Mouse (Mus musculus): Measurements from ENCODE around the gene Ltbp1. TPM values are rescaled to one million over a fixed set of nuclear protein-coding genes. Genes with fewer than 3 reads are reported as not detected.

Gene Ltbp1
- total RNA-seq, 2 experiments from 2014 or later: 24.6 to 29.1 TPM

DNA sequence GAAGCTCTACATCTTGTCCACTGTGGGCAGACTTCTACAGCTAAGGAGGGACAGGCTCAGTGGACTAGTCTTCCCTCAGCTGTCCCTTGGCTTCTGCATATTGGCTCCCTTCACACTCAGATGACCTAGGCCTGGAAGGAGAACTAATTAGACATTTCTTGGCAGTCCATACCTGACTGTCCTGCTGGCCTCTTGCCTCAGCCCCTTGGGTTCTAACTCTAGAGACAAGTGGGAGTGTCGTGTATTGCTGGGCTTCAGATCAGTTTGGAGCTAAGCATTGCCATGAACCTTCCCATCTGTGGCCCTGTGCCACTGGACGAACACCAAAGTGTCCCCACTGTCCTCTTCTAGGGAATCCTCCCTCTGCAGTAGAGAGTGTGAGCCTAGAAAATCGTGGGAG is 288.4 kb downstream of the Ltbp1 start:
- peak; percentile 54 for DNase-seq

DNA sequence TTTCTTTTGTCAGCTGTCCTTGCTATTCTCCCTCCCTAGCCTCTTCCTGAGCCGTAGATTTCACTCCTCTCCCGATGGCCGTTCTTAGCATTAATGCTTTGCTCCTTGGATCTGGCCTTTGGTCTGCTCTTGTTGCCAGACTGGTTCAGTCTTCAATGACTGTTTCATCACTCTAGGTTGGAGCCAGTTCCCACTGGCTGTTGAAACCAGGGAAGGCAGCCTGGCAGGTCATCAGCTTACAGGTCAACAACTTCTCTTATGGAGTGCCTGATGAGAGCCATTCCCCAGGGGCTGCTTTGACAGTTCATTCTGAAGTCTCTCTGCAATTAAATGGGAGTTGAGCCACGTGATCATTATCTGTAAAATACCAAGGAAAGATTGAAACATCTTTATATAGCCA is 295.5 kb downstream of the Ltbp1 start:
- DNase-seq: no peak

DNA sequence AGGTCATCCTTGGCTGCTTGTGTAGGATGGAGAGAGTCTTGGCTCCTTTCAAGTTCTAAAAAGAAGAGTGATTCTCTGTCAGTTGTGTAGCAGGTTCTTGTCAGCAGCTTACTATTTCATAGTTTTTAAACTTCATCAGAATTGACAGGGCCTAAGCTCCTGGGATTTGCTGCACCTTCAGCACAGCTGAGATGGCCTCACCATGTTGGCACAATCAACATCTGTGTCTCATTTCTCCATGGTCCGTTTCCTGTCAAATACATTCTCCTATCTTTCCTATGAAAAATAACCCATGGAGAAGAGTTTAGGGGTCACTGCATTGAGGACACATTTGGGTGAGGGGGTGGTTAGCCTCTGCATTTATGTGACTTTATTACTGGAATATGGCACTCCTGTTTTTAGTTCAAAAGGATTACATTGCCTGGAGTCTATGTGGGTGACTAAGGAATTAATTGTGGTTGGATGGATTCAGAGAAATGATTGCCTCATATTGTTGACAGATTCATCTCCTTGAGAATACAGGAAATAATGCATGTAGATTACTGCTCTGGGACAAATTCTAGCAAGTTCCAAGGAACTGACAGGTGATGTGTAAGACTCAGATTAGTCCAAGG is 299.5 kb downstream of the Ltbp1 start:
- DNase-seq: no peak

DNA sequence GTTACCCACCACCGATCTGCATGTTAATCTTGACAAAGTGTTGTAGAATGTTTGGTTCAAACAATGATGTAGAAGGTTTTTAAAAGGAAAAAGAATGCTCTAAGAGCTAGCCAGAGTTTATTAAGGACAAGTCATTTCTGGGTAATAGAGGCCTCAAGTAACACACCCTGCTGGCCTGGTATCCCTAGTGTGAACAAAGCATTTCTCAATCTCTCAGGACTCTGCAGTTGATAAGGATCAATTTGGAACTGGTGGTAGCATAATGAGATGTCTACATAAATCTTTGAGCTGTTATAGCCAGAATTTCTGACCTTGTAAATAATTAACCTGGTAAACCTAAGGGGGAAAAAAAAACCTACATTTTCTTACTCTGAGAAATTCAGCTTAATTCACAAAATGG is 300.3 kb downstream of the Ltbp1 start:
- DNase-seq: no peak

DNA sequence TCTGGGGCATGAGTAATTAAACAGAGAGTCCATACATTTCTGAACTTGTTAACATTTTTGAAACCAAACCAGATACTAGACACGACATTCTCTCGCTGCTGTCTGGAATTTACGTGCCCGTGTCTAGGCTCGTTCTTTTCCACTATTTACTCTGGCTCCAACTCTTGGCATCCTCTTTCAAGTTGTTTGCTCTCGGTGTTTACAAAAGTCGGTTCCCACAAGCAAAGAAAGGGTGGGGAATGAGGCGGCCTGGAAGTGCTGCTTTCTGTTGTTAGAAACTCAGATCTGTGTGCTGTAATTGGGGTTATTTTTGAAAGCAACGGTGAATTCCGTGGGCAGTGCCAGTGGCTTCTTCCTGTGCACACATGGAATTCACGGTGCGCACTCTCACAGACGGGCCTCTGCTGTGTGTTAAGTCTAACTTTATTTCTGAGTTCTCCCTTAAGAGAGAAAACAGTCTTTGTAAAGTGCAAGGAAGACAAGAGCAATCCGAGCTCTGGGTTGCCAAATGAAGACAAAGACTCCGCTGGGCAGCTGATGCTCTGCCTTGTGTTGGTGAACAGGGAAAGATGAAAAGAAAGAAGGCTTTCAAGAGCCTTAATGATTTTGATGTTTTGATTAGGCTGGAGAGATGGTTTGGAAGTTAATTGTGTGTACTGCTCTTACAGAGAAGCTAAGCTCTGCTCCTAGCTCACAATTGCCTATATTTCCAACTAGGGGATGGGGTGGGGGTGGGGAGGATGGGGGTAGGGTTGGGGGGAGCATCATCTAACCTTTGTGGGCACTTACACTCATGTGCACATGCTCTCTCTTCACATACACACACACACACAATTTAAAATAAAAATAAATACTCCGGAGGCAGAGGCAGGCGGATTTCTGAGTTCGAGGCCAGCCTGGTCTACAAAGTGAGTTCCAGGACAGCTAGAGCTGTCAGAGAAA is 302.0 kb downstream of the Ltbp1 start:
- no peak for DNase-seq

DNA sequence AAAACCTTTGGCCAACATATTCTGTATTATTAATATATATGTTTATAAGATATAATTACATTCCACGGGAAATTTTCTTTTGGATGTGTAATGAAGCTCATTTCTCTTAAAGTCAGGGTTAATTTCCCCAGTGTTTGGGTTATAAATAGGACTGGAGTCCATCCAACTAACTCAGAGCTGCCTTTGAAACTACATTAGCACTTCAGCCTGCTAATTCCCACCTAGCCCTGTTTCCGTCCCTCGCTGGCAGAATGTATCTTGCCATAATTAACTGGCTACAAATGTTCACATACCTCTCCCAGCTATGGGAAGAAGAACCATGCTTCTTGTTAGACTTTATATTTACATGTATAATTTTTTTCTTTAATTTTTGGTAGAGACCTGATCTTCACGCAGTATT is 311.7 kb downstream of the Ltbp1 start:
- no peak for DNase-seq

DNA sequence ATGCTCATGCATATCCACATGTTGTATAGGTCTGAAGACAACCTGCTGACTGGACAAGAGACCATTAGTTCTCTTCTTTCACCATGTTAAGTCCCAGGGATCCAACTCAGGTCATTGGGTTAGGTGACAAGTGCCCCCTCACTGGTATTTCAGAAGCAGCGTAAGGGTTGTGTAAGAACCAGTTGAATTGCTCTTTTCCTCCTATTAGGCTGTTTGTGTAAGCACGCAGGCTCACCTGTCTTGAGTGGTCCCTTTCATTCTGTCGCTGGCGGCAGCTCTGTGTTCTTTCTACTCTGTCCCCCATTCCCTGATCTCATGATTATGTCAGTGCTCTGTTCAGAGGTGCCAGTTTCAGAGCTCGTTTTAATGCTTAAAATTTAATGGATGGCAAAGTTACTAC is 317.9 kb downstream of the Ltbp1 start:
- DNase-seq: no peak

DNA sequence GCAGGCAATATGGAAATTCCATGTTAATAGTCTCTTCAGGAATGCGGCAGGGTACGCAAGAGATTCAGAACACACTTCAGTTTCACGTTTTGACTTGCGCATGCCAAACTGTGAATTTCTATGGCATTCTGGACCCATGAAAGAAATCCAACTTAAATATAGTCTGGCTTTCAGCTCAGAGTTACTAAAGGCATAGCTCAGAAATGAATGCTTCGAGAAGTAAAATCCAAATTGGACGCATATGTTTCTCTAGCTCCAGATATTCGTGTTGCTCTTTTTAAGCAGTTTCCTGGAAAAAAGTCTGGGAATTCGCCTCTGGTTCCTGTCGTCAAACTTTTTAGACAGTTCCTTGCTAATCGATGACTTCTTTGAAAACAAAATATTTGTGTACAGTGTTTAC is 318.4 kb downstream of the Ltbp1 start:
- no peak for DNase-seq

DNA sequence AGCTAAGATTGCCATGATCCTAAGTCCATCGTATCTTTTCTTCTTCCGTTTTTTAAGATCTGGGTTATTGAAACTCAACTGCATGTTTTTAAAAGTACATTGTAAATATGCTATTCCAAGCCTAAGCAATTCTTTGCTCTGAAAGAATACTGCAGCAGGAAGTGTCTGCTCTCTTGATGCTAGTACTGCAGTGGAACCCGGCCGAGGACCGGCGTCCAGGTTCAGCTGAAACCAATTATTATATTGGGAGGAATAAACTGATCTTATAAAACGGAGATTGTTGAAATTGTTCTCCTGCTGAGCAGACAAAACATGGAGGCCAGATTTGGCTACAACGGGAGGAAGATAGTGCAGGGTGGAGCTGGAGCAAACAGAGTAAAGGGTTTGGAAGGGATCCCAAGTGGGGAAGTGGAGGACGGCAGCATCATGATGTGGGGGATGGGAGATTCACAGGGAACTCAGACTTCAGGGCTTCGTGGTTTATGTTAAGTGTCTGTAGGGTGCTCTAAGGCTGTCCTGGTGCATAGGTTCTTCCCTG is 322.8 kb downstream of the Ltbp1 start:
- no peak for DNase-seq

DNA sequence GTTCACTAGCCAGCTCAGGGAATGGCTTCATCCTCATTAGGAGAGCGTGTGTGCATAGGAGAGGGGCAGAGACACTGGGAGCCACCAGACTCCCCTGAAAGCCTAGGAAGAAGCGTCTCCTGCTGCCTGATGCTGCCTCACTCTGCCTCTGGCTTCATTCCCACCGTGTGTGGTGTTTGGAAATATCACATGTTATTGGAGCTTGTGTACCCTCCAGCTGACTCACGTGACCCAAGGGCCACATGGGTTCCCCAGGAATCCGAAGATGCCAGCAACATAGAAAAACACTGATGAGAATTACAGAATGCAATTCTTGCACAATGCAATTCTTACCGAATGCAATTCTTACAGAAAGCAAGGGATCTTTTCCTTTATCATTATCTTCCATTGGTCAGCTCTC is 325.0 kb downstream of the Ltbp1 start:
- no peak for DNase-seq

DNA sequence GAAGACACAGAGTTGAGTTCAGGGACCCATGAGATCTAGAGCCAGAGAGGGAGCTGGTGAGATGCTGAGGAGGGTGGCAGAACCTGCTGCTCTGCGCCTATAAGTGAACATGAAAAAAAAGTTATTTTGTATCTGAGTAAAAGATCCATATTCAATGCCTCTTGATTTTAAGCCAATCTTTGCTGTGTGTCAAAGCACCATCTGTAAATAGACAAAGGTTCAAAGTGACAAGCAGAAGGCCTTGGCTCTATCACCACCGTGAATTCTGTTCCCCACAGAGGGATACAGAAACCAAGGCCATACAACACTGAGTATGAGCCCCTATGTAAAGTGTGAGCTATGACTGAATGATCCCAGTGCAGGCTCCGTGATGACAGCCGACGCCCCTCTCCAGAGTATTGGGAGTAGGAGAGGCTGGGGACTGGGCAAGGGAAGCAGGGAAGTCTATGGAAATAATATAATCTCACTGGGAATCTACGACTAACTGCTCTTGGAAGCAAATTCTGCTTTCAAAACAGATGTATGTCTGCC is 326.1 kb downstream of the Ltbp1 start:
- no peak for DNase-seq

DNA sequence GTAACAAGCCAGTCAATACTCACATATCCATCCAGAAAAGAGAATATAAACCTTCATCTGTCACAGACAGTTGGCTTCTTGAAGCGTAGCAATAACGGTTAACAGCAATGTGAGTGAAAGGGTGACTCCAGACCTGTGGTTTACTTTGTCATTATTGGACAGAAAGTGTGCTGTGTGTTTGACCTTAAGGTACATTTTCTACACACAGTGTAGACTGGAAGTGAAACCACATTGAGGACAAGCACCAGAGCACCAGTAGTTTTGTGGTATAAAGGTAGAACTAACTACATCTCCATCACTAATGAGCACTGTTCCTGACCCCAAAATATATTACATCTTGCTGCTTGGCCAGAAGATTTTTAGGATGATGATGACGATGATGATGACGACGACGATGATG is 326.9 kb downstream of the Ltbp1 start:
- DNase-seq: no peak

DNA sequence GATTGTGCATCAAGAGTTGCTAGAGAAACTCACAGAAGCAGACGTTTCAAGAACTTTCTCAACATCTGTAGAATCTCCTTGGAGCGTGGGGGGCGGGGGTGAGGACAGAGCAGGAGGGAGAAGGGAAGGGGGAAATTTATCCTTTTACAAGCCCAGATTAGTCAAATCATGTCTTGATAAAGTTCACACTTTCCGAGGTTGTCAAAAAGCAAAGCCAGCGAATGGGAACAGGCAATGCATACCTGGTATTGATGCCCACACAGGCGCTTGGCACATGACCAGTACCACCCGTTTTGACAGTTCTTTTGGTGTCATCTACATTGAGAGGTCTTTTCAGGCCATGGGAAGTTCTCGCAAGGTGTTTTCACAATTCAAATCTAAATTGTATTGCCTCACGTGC is 327.6 kb downstream of the Ltbp1 start:
- no peak for DNase-seq

DNA sequence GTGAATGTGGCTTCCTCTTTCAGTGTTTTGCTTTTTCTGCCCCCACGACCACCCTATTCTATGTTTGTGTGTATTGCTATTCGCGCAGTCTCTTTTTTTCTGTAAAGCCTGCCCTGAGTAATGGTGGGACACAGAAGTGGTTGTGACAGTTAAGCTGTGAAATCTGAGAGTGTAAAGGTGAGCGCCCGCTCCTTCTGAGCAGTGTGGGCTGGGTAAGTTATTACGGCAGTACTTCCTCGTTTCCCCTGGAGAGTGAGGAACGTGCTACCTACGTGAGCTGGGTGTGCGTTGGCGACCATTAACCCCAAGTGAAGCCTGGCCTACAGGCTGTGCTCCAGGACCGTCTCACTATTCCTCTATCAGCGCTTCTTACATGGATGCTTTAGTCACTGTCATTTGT is 328.4 kb downstream of the Ltbp1 start:
- DNase-seq: no peak

DNA sequence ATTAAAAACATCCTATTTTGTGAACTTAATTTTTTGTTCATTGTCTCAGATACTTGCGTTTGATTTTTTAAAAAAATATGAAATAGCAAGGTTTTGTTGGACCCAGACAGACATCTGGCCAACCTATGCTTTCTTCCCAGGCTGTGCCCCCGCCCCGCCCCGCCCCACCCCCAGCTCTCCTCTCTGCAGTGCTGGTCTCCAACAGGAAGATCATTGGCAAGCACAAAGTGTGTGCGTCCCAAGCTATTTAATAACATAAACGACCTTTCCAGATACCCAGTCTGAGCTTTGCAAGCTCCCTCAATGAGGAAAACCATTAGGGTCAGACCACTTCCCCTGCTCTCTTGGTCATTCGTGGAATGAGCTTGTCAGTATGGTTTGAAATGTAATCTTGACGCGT is 330.3 kb downstream of the Ltbp1 start:
- DNase-seq: no peak

DNA sequence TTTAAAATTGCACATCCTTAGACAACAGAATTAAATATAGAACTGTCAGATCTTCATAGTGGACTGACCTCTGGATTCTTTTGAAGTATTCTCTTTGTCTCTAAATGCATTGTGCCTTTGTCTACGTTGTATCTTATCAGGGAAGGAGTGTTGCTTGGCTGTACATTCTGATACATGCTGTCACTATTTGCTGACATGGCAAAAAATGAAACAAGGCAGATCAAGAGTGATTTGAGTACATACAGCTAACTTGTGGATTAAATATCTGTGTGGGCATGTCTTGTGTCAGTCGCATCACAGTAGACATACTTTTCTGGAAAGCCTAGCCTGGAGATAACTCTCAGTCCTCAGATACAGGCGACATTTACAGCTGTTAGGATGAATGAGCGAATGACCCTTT is 335.9 kb downstream of the Ltbp1 start:
- no peak for DNase-seq

DNA sequence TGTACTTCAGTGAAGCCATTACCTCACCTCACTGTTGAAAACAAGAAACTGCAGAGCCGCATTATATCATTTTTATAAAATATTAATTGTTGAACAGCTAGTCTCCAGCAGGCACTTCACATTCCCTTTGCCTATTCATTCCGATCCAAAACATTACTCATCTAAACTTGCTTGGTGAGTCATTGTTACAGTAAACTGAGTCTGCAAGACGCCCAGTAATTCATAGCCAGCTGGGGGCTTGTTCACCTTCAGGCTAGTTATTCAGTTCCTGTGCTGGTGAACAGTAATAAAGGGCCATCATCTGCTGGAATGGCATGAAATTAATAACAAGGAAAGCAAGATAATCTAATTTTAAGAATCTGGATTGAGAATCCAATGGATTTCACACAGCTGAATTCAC is 339.7 kb downstream of the Ltbp1 start:
- DNase-seq: no peak

DNA sequence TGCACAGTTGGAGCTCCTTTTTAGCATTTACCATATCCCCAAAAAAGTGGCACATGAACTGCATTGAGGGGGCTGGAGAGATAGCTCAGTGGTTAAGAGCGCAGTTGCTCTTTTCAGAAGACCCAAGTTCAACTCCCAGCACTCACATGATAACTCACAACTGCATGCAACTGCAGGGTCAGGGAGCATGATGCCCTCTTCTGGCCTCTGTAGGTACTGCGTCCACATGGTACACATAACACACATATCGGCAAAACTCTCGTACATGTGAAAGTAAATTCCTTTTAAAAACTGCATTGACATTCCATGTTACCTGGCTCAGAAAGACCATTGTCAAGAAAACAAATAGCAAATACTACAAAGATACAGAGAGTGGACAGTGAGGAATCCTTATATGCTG is 342.0 kb downstream of the Ltbp1 start:
- no peak for DNase-seq

DNA sequence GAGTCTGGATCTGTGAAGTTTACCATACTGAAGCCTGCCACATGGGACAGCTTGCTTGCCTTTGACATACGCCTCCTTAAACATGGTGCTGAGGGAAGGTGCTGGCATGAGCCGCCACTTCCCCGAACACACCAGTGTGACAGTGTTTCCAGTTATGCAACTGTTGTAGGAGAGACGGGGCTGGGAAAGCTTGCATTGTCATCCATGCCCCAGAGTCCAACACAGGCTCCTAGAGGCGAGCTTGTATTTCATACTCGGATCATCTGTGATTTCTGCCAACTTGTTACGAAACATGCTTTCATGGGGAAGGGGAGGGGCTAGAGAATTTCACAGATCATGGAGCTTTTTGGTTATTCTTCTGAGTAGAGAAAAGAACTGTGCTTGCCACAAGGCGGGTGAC is 343.7 kb downstream of the Ltbp1 start:
- DNase-seq: no peak

DNA sequence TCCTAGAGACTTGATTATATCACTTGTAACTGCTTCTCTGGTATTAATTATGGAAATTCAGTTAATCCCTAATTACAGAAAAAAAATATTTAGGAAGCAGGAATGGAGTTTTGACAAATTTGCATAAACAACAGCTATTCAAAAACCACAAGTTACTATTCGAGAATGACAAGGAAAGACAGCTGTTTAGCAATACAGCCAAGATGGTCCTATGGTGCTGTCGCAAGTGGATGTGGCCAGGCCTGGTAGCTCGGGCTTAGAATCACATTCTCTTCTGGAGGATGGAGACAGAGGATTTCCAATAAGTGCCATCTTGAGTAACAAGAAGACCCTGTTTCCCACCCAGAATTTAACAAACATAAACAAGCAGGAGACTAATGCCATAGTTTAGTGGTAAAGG is 344.2 kb downstream of the Ltbp1 start:
- DNase-seq: no peak

DNA sequence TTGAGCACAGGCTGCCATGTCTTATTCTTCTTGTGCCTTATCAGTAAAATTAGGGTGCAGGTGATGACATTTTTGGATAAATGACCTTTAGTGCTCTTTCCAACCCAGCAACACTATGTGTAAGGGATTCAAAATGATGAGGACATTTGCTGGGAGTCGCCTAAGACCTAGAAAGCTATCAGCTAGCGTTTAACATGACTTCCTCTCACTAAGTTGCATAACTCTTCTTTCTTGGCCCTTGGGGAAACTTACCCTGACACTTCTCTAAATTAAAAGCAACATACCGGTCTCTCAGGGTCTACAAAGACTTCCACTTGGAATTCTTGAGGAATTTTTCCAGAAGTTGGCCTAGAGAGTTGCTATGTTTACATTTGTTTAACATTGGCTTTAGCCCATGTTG is 348.0 kb downstream of the Ltbp1 start:
- DNase-seq: no peak

DNA sequence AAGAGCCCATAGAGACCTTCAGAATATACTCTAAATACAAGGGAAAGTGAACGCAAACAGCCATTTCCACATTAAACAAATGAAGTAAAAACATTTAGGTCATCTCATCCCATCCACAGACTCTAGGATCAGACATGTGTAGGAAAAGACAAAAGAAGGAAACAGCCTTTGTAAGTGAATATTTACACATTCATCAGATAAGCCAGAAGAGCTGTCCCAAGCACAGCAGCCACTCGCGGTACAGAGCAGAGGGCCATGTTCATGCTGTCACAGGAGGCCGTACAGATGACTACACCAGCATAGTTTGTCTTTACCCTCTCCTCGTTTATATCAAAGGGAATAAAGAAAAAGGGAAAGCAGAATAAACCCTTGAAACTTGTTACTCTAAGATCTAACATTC is 350.1 kb downstream of the Ltbp1 start:
- no peak for DNase-seq

DNA sequence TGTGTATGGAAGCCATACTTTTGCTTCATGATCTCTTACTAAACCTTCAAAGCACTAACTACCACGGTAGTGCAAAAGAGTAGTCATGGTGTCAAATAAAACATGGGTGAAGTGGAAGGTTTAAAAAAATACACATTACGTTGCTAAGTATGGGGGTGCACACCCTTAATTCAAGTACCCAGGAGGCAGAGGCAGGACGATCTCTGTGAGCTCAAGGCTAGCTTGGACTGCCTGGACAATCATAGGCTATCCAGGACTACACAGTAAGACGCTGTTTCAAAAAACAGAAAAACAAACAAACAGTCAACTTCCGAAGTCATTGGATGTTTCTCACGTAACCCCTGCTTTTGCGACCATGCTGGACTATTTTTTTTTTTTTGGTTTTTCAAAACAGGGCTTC is 354.7 kb downstream of the Ltbp1 start:
- DNase-seq: no peak

DNA sequence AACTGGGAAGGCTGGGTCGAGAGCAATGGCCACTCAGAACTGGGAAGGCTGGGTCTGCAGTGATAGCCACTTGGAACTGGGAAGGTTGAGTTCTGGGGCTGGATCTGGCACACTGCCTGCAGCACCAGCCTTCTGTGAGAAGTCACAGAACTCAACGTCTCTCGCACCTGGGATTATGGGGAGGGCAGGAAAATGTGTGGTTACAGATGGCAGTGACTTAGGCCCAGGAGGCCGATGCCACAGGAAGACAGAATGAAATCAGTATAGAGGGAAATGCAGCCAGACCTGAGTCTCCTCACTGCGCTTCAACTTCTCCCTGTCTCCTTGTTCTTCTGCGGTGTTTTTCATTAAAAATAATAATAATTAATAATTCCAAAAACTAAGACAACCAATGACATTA is 361.0 kb downstream of the Ltbp1 start:
- DNase-seq: no peak

Measured in gastrocnemius, postnatal 10 days (tissue).